Mouse (Mus musculus): Measurements from ENCODE around the gene Adgrg7. TPM values are rescaled to one million over a fixed set of nuclear protein-coding genes. Genes with fewer than 3 reads are reported as not detected.

Gene Adgrg7
- polyA plus RNA-seq, 1 experiment from 2014 or later, result not detected

GRCm38 (mm10) chr16:56719031-56719430 lies 76.6 kb downstream of the Adgrg7 start:
- no peaks in the 10 kb centered on the region for H3K9me3 ChIP-seq (ENCODE audit: control insufficient read depth, low read length)
- peaks cover 16% of the 10 kb centered on the region for H3K4me1 ChIP-seq (replicated peaks; ENCODE audit: control insufficient read depth, insufficient read depth, low read length)
- peak overlapping the region; percentile 73 for H3K4me2 ChIP-seq
- no peaks in the 10 kb centered on the region for H3K27me3 ChIP-seq (replicated peaks; ENCODE audit: control insufficient read depth, insufficient read depth, low read length)
- ATAC-seq (replicated peaks; ENCODE audit: low FRiP score), result peak; percentile 71
- no peak overlapping the region for H3K9ac ChIP-seq (ENCODE audit: low read depth, low read length)
- H3K36me3 ChIP-seq (ENCODE audit: control insufficient read depth, insufficient read depth, low read length), result no peaks in the 10 kb centered on the region
- peak overlapping the region; percentile 45; the same call in 1 of the 2 replicates for H3K27ac ChIP-seq (ENCODE audit: low read depth, low read length)
- no peak for DNase-seq (ENCODE audit: low spot score)
- no peak overlapping the region for H3K4me3 ChIP-seq (ENCODE audit: low read depth, low read length)

DNA sequence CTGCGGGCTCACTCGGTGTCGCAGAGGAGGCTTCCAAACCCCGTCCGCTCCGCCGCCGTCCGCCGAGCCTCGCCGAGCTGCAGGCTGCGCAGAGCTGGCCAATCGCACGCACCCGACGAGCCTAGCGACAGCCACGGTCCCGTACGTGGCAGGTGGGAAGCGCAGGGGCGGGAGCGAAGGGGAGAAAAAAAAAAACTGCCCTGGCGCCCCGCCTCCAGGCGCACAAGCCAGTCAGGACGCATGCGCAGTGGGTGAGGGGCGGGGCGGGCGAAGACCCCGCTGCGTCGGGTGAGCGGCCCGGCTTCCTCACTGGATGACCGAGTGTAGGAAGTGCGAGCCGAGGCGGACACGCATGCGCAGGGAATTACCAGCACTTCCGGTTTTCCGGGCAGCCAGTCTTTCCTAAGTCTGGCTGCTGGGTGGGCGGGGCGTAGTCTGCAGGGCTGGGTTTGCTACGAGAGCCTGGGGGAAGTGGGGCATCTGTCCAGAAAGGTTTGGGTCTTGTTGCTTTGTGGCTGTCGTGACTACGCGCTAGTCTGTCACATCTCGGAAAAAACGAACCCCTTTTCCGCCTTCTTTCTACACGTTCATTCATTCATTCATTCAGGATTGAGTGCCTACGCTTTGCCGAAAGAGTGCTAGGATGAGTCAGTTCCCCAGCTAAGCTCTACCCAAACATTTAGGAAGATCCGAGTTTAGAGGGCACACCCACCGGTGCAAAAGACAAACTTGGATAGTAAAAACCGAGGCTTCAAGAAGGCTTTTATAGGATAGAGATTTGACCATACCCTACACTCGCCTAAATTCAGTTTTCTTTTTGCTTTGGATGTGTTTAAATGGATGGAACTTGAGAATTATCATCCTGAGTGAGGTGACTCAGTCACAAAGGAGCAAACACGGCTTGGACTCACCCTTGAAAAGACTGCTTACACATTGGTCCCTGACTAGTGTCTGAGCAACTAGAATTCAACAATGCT lies 78.1 kb downstream of the Adgrg7 start, which contains the start of gene Tfg:
TSS of gene Tfg (minus strand) at position 227 of the 977 bp plus-strand sequence.
- H3K4me1 ChIP-seq (replicated peaks; ENCODE audit: control insufficient read depth, insufficient read depth, low read length), result peaks cover 16% of the 10 kb centered on the region

DNA sequence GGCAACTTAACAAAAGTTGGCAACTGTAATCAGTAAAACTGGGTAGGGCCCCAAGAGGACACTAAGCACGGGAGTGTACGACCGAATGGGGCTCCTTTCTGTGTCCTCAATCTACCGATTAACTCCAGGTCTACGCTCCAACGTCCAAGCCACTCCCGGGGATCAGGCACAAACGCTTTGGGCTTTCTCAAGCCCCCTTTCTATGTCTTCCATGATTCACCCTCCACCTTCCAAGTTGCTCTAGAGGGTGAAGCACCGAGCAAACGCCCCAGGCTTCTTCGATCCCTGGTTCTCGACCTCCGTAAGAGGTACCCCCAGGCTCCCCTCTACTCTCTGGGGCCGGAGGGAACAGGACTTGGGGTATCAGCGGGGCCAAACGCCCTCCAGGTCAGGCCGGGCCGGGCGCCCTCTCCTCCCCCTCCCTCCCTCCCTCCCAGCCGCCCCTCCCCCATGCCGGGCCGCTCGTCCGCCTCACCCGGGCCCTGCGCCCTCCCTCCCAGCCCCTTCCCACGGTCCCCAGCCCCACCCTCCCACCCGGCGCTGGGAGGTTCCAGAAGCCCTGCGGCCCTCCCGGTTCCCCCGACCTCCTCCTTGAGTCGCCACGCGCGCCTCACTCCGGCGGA lies 79.0 kb downstream of the Adgrg7 start:
- no peaks in the 10 kb centered on the region for H3K27me3 ChIP-seq (replicated peaks; ENCODE audit: control insufficient read depth, insufficient read depth, low read length)
- no peaks in the 10 kb centered on the region for H3K9me3 ChIP-seq (ENCODE audit: control insufficient read depth, low read length)
- H3K9ac ChIP-seq (ENCODE audit: low read depth, low read length), result peak overlapping the region; percentile 92
- ATAC-seq (replicated peaks; ENCODE audit: low FRiP score), result peak; percentile 56
- peaks cover 4% of the 10 kb centered on the region; the same call in 1 of the 2 replicates for H3K36me3 ChIP-seq (ENCODE audit: control insufficient read depth, insufficient read depth, low read length)
- H3K4me3 ChIP-seq (ENCODE audit: low read depth, low read length), result peak overlapping the region; percentile 88
- H3K4me1 ChIP-seq (replicated peaks; ENCODE audit: control insufficient read depth, insufficient read depth, low read length), result peaks cover 15% of the 10 kb centered on the region
- no peak for DNase-seq (ENCODE audit: low spot score)
- peak overlapping the region; percentile 99 for H3K27ac ChIP-seq (ENCODE audit: low read depth, low read length)
- H3K4me2 ChIP-seq, result peak overlapping the region; percentile 77
- under 1% methylated on average over 29 of the region's 38 CpGs for WGBS

More for the DNA sequence above, 78.1 kb downstream of the Adgrg7 start, which contains the start of gene Tfg:
- no peaks in the 10 kb centered on the region for H3K36me3 ChIP-seq (ENCODE audit: control insufficient read depth, insufficient read depth, low read length)
- ATAC-seq (replicated peaks; ENCODE audit: low FRiP score) (peak; percentile 90), DNase-seq (ENCODE audit: low spot score) (peak; percentile 98)
- H3K27me3 ChIP-seq (replicated peaks; ENCODE audit: control insufficient read depth, insufficient read depth, low read length), result no peaks in the 10 kb centered on the region
- H3K9ac ChIP-seq (ENCODE audit: low read depth, low read length), result peak within 1 kb of the TSS; percentile 92
- H3K9me3 ChIP-seq (ENCODE audit: control insufficient read depth, low read length), result no peaks in the 10 kb centered on the region
- under 1% methylated on average over 60 of the region's 62 CpGs for WGBS
- H3K4me3 ChIP-seq (ENCODE audit: low read depth, low read length), result peak within 1 kb of the TSS; percentile 88
- H3K27ac ChIP-seq (ENCODE audit: low read depth, low read length), result peak within 1 kb of the TSS; percentile 99
- peak within 1 kb of the TSS; percentile 77 for H3K4me2 ChIP-seq

GRCm38 (mm10) chr16:56715608-56716007 lies 80.0 kb downstream of the Adgrg7 start:
- Histone ChIP-seq H3K9me3 (ENCODE audit: control insufficient read depth, low read length) (no peaks in the 10 kb centered on the region), H3K4me2 (peak overlapping the region; percentile 77), H3K9ac (ENCODE audit: low read depth, low read length) (peak overlapping the region; percentile 92), H3K4me3 (ENCODE audit: low read depth, low read length) (peak overlapping the region; percentile 88), H3K4me1 (replicated peaks; ENCODE audit: control insufficient read depth, insufficient read depth, low read length) (peaks cover 13% of the 10 kb centered on the region), H3K27ac (ENCODE audit: low read depth, low read length) (no peak overlapping the region), H3K27me3 (replicated peaks; ENCODE audit: control insufficient read depth, insufficient read depth, low read length) (no peaks in the 10 kb centered on the region), H3K36me3 (ENCODE audit: control insufficient read depth, insufficient read depth, low read length) (peaks cover 4% of the 10 kb centered on the region; the same call in 1 of the 2 replicates)
- ATAC-seq (replicated peaks; ENCODE audit: low FRiP score) (no peak), DNase-seq (ENCODE audit: low spot score) (no peak)
- WGBS, result 38% methylated on average over 3 of the region's 3 CpGs

GRCm38 (mm10) chr16:56710071-56710470 lies 85.6 kb downstream of the Adgrg7 start:
- WGBS, result 87% methylated on average over 3 of the region's 3 CpGs
- no peak for DNase-seq (ENCODE audit: low spot score)
- ATAC-seq (replicated peaks; ENCODE audit: low FRiP score), result no peak
- H3K4me1 ChIP-seq (replicated peaks; ENCODE audit: control insufficient read depth, insufficient read depth, low read length), result no peaks in the 10 kb centered on the region; the same call in 1 of the 2 replicates
- H3K9ac ChIP-seq (ENCODE audit: low read depth, low read length), result no peak overlapping the region
- no peaks in the 10 kb centered on the region for H3K9me3 ChIP-seq (ENCODE audit: control insufficient read depth, low read length)
- H3K27ac ChIP-seq (ENCODE audit: low read depth, low read length), result no peak overlapping the region
- H3K4me3 ChIP-seq (ENCODE audit: low read depth, low read length), result no peak overlapping the region
- H3K36me3 ChIP-seq (ENCODE audit: control insufficient read depth, insufficient read depth, low read length), result peaks cover 25% of the 10 kb centered on the region
- H3K27me3 ChIP-seq (replicated peaks; ENCODE audit: control insufficient read depth, insufficient read depth, low read length), result no peaks in the 10 kb centered on the region
- no peak overlapping the region for H3K4me2 ChIP-seq

DNA sequence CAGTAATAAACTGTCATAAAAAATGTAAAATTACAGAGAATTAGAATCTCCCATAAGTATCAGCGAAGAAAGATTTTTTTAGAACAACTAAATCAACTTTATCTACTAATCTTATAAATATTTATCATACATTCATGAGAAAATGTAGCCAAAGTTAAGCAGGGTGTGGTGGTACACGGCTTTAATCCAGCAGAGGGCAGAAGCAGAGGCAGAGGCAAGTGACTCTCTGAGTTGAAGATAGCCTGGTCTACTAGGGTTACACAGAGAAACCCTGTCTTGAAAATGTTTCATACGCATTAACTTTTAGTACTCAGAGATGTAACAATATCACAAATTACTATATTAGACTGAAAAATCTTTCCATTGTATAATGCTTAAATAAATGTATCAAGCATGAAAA lies 89.9 kb downstream of the Adgrg7 start:
- H3K4me3 ChIP-seq (ENCODE audit: low read depth, low read length), result no peak overlapping the region
- no peaks in the 10 kb centered on the region for H3K9me3 ChIP-seq (ENCODE audit: control insufficient read depth, low read length)
- H3K4me1 ChIP-seq (replicated peaks; ENCODE audit: control insufficient read depth, insufficient read depth, low read length), result no peaks in the 10 kb centered on the region
- H3K36me3 ChIP-seq (ENCODE audit: control insufficient read depth, insufficient read depth, low read length), result peaks cover 21% of the 10 kb centered on the region
- no peak for ATAC-seq (replicated peaks; ENCODE audit: low FRiP score)
- H3K27me3 ChIP-seq (replicated peaks; ENCODE audit: control insufficient read depth, insufficient read depth, low read length), result no peaks in the 10 kb centered on the region
- H3K9ac ChIP-seq (ENCODE audit: low read depth, low read length), result no peak overlapping the region
- WGBS, result 90% methylated on average over 3 of the region's 3 CpGs
- H3K4me2 ChIP-seq, result no peak overlapping the region
- DNase-seq (ENCODE audit: low spot score), result no peak
- H3K27ac ChIP-seq (ENCODE audit: low read depth, low read length), result no peak overlapping the region

- ATAC-seq (replicated peaks; ENCODE audit: low FRiP score) (no peak), DNase-seq (ENCODE audit: low spot score) (no peak)
- H3K9me3 ChIP-seq (ENCODE audit: control insufficient read depth, low read length), result no peaks in the 10 kb centered on the region
- H3K9ac ChIP-seq (ENCODE audit: low read depth, low read length), result no peak overlapping the region
- H3K27ac ChIP-seq (ENCODE audit: low read depth, low read length), result no peak overlapping the region
- H3K4me2 ChIP-seq, result no peak overlapping the region
- WGBS, result 92% methylated on average over 3 of the region's 3 CpGs
- H3K4me1 ChIP-seq (replicated peaks; ENCODE audit: control insufficient read depth, insufficient read depth, low read length), result no peaks in the 10 kb centered on the region
- no peaks in the 10 kb centered on the region for H3K27me3 ChIP-seq (replicated peaks; ENCODE audit: control insufficient read depth, insufficient read depth, low read length)
- no peak overlapping the region for H3K4me3 ChIP-seq (ENCODE audit: low read depth, low read length)
- H3K36me3 ChIP-seq (ENCODE audit: control insufficient read depth, insufficient read depth, low read length), result peaks cover 7% of the 10 kb centered on the region; the same call in 1 of the 2 replicates
These were observed 94.8 kb downstream of the Adgrg7 start for GRCm38 (mm10) chr16:56700898-56701297.

GRCm38 (mm10) chr16:56696448-56696847 lies 99.2 kb downstream of the Adgrg7 start:
- DNase-seq (ENCODE audit: low spot score), result no peak
- H3K27ac ChIP-seq (ENCODE audit: low read depth, low read length), result no peak overlapping the region
- WGBS, result 77% methylated on average over 2 of the region's 2 CpGs
- ATAC-seq (replicated peaks; ENCODE audit: low FRiP score), result no peak
- peaks cover 8% of the 10 kb centered on the region; the same call in 1 of the 2 replicates for H3K36me3 ChIP-seq (ENCODE audit: control insufficient read depth, insufficient read depth, low read length)
- no peak overlapping the region for H3K9ac ChIP-seq (ENCODE audit: low read depth, low read length)
- H3K9me3 ChIP-seq (ENCODE audit: control insufficient read depth, low read length), result no peaks in the 10 kb centered on the region
- H3K4me3 ChIP-seq (ENCODE audit: low read depth, low read length), result no peak overlapping the region
- H3K4me2 ChIP-seq, result no peak overlapping the region
- H3K4me1 ChIP-seq (replicated peaks; ENCODE audit: control insufficient read depth, insufficient read depth, low read length), result no peaks in the 10 kb centered on the region
- H3K27me3 ChIP-seq (replicated peaks; ENCODE audit: control insufficient read depth, insufficient read depth, low read length), result no peaks in the 10 kb centered on the region

Measured in liver, embryonic 11.5 days (tissue).